Mouse (Mus musculus) frontal cortex, postnatal 25 days (tissue): ENCODE data around the gene Eef1akmt3.

ENCODE experiments used
- DNase-seq, 2 experiments: peaks; one replicate each; pipeline ENCODE4 v3.0.0; 2022; ENCODE audit warnings: low spot score in 2 of 2

The Eef1akmt3 gene

DNA sequence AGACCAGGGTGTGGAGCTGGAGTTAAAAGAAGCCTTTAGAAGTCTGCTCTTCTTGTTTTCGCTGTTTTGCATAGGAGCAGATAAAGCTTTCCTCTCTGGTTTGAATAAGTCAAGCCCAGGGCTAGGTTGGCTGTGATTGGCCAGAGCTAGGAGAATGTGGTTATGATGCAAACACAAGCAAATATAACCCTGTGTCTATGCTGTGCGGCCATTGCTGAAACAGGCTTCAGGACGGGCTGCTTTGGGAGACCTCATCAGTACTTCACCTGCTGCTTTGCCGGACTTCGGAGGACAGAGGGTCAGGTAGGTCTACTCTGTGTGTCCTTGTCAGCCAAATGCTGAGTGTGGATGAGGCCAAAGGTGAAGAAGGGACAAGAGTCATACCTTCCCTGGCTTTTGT lies 40.8 kb downstream of the Eef1akmt3 start, which contains the start of gene Avil:
Gene Avil, plus strand, starts transcription at position 181 of the 400 bp plus-strand sequence.
- no peak for DNase-seq

- DNase-seq = no peak
These were observed 43.8 kb downstream of the Eef1akmt3 start for GRCm38 (mm10) chr10:126997340-126998113.

GRCm38 (mm10) chr10:126993621-126994020 lies 47.7 kb downstream of the Eef1akmt3 start:
- no peak for DNase-seq

DNA sequence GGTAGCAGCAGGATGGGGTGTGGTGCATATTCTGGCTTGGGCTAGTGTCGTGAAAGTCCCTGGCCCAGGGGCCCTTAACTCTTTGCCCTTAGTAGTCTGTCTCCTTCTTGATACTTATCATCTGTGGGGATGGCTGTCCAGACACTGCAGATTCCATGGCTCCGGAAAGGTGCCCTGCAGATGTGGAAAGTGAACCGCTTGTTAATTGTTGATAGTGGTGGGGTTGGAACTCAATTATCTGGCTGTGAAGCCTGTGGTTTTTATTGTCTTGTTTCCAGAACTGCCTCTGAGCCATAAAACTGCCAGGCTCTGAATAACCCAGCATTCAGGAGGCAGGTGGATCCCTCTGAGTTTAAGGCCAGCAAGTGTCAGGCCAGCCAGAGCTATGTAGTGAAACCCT lies 49.6 kb downstream of the Eef1akmt3 start:
- DNase-seq = no peak

DNA sequence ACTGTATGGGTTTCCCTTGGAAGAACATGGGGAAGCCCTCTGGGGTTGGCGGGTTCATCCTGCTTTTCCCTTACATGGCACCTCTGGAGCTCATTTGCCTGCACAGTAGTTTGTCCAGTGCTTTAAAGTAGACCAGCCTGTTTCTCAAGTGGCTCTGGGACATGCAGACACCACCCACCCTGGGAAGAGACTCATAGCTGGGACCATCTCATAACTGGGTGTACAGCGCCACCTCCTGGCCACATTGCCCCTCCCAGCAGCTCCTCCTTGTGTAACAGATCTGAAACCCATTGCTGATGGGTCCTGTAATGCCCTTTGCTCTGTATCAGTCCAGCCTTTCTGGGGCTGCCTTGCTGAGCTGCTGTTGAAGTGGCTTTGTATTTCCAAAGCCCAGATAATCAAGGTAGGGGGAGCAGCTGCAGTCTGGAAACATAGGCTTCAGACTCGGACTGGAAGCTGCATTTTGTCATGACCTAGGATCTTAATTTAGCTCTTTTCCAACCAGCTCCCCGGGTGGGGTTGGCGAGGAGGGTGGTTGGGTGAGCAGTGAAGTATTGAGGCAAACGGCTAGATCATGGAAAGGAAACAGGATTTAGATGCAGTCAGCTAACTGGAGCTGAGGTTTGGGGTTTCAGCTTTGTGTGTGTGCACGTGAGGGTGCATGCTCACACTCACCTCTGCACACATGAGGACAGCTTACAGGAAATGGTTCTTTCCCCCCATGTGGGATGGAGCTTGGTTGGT lies 50.8 kb downstream of the Eef1akmt3 start:
- peak; percentile 76 to 81 for DNase-seq

- no peak for DNase-seq
These were observed 52.7 kb downstream of the Eef1akmt3 start for GRCm38 (mm10) chr10:126988513-126989165.

GRCm38 (mm10) chr10:126987183-126988118 lies 53.9 kb downstream of the Eef1akmt3 start:
- DNase-seq = no peak

GRCm38 (mm10) chr10:126986541-126986961 lies 54.8 kb downstream of the Eef1akmt3 start:
- DNase-seq = peak in 1 of 2 experiments; percentile 46

DNA sequence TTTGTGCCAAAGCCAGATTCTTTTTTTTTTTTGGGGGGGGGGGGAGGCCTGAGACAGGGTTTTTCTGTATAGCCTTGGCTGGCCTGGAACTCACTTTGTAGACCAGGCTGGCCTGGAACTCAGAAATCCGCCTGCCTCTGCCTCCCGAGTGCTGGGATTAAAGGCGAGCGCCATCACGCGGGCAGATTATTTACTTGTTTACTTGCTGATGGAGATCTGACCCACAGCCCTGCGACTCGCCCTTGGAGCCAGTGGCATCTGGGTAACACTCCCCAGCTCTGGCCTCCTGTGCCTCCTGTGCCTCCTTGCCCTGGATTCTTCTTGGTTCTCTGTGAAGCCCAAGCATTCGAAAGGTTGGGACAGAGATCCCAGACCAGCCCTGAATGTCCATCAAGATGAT lies 55.7 kb downstream of the Eef1akmt3 start:
- no peak for DNase-seq

GRCm38 (mm10) chr10:126985127-126985526 lies 56.2 kb downstream of the Eef1akmt3 start:
- no peak for DNase-seq

GRCm38 (mm10) chr10:126984189-126985004 lies 56.9 kb downstream of the Eef1akmt3 start:
- DNase-seq = no peak

DNA sequence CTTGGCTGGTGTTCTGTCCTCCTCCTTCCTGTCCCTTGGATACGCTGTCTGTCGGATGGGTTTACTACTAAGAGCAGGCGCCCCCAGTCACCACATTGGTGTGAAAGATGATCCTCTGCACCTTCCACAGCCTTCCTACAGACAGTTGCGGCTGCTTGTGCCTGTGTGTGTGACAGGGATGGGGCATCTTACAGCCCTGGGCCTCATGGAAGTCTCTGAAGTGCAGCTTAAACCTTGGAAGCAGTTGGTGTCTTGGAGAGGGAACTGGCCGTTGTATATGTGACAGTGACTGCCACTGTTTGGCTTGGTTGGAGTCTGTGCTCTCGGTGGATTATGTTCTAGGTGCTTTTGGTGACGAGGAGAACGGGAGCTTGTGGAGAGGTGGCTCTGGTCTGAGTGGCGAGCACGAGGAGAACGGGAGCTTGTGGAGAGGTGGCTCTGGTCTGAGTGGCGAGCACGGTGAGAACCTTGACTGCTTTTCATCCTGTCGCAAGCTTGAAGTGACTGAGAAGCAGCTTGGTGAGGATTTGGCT lies 58.1 kb downstream of the Eef1akmt3 start:
- DNase-seq = no peak

DNA sequence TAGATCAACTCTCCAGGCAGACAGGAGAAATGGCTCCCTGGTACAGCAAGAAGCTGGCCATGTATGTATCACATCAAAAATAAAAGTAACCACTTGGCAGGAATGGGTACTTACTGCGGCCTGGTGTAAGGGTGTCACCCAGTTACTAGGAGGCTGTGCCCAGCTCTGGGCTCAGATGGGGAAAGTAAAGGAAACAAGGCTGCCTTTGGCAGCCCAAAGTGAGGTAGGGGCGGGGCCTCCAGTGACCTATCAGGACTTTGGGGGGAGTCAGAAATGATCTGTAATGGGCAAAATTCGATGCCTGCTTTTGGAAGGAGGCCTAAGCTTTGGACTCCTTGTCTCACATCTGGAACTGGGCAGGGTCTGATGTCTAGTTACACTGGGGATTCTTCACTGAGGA lies 59.6 kb downstream of the Eef1akmt3 start:
- DNase-seq = no peak
